Mouse (Mus musculus): ENCODE results near the gene Slc9a3r1.
A peak's percentile ranks its signal among the peaks of the same experiment; 100 is the strongest.

Slc9a3r1 gene

GRCm38 (mm10) chr11:115162832-115163480 lies at the start of gene Slc9a3r1:
Gene Slc9a3r1, plus strand, starts transcription at chr11:115163341.
- DNase-seq: peak; percentile 99 to 100

- no peak for DNase-seq
These were observed 43.7 kb upstream of the Slc9a3r1 start for GRCm38 (mm10) chr11:115119409-115119808.

- DNase-seq: no peak
These were observed 34.7 kb upstream of the Slc9a3r1 start for GRCm38 (mm10) chr11:115128483-115128882.

- DNase-seq: no peak
These were observed 33.5 kb upstream of the Slc9a3r1 start for GRCm38 (mm10) chr11:115129508-115130126.

- DNase-seq: no peak
These were observed 31.3 kb upstream of the Slc9a3r1 start for GRCm38 (mm10) chr11:115131768-115132381.

- DNase-seq: peak in 1 of 2 experiments; percentile 6
These were observed 29.3 kb upstream of the Slc9a3r1 start, which contains the start of gene Cd300lf for GRCm38 (mm10) chr11:115133800-115134199. Gene Cd300lf, minus strand, starts transcription at chr11:115133992.

GRCm38 (mm10) chr11:115138597-115139262 lies 24.4 kb upstream of the Slc9a3r1 start:
- DNase-seq: no peak

GRCm38 (mm10) chr11:115141970-115142369 lies 21.2 kb upstream of the Slc9a3r1 start:
- no peak for DNase-seq

- no peak for DNase-seq
These were observed 15.3 kb upstream of the Slc9a3r1 start for GRCm38 (mm10) chr11:115147813-115148212.

GRCm38 (mm10) chr11:115150741-115151254 lies 12.3 kb upstream of the Slc9a3r1 start:
- no peak for DNase-seq

- DNase-seq: no peak
These were observed 11.2 kb upstream of the Slc9a3r1 start for GRCm38 (mm10) chr11:115151755-115152429.

- no peak for DNase-seq
These were observed 10.1 kb upstream of the Slc9a3r1 start for GRCm38 (mm10) chr11:115153088-115153487.

- peak; percentile 80 to 86 for DNase-seq
These were observed 9.3 kb upstream of the Slc9a3r1 start for GRCm38 (mm10) chr11:115153699-115154292.

- DNase-seq: peak in 1 of 2 experiments; percentile 68
These were observed 8.0 kb upstream of the Slc9a3r1 start for GRCm38 (mm10) chr11:115155053-115155634.

GRCm38 (mm10) chr11:115157933-115158719 lies 5.0 kb upstream of the Slc9a3r1 start:
- peak; percentile 79 to 88 for DNase-seq

GRCm38 (mm10) chr11:115160016-115160797 lies 2.9 kb upstream of the Slc9a3r1 start:
- DNase-seq: peak; percentile 52 to 65

GRCm38 (mm10) chr11:115160883-115161577 lies 2.1 kb upstream of the Slc9a3r1 start:
- DNase-seq: peak; percentile 68 to 80

- DNase-seq: peak; percentile 47 to 63
These were observed 1.4 kb upstream of the Slc9a3r1 start for GRCm38 (mm10) chr11:115161578-115162204.

GRCm38 (mm10) chr11:115162205-115162601 lies 938 bp upstream of the Slc9a3r1 start:
- DNase-seq: no peak

Measured in thymus, adult 18-20 months (tissue).